Mouse (Mus musculus): Measurements from ENCODE around the gene Speer4a.
"Not testable (repeated sequence)": the region's sequence is repeated elsewhere in the genome, so short reads cannot be mapped to it uniquely, and the experiment has no call there.

DNA sequence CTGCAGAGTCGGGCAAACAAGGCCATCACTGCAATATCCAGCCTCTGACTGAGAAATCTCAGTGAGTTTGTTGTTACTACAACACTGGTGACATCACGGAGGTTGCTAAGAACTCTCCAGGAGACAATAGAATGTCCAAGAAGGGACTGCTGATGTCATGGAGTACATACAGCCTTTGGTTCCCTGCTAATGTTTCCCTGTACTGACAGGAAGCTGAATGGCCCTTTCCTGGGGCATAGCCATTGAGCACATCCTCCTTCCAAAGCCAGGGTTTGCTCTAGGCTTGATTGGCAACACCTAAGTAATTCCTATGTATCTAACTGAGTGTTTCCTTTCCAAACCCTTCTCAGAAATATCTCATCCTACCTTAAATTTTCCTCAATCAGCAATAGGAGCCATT, at the start of gene Speer4a:
- not testable (repeated sequence) for TF ChIP-seq CTCF (IDR thresholded peaks at IDR 0.05; ENCODE audit: low read depth); EP300 (optimal IDR thresholded peaks at IDR 0.05)

All from stomach, postnatal 0 days (tissue).